Mouse (Mus musculus) urinary bladder, postnatal 10 days (tissue): Measurements from ENCODE around the gene Tcf12.

Source experiments
- DNase-seq: peaks from one replicate; pipeline ENCODE4 v3.0.0; 2022; ENCODE audit warnings: low spot score

Gene Tcf12

GRCm38 (mm10) chr9:71981071-71981470, 130.6 kb downstream of the Tcf12 start:
- DNase-seq, result no peak

- DNase-seq, result no peak
Measured at GRCm38 (mm10) chr9:71980579-71980978, 131.1 kb downstream of the Tcf12 start.

GRCm38 (mm10) chr9:71978886-71979285, 132.8 kb downstream of the Tcf12 start:
- no peak for DNase-seq

GRCm38 (mm10) chr9:71976034-71976433, 135.6 kb downstream of the Tcf12 start:
- DNase-seq, result no peak

DNA sequence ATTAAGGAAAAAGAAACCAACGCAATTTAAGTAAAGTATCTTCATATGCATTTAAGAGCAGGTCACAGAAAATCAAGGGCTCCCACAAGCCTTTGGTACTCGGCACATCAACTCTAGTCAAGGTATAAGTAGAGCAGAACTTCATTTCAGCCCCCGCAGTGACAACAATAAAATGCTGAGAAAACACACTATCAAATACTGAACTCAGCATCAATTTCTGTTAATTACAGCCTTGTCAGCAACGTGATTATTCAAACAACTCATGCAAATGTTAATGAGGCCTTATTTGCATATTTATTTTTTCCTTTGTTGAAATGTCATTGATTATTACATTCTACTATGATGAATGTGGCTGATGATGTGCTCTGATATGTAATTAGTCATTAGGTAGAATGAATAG, 136.5 kb downstream of the Tcf12 start:
- DNase-seq, result no peak

GRCm38 (mm10) chr9:71974541-71974959, 137.1 kb downstream of the Tcf12 start:
- no peak for DNase-seq

GRCm38 (mm10) chr9:71964039-71964438, 147.6 kb downstream of the Tcf12 start:
- no peak for DNase-seq

DNA sequence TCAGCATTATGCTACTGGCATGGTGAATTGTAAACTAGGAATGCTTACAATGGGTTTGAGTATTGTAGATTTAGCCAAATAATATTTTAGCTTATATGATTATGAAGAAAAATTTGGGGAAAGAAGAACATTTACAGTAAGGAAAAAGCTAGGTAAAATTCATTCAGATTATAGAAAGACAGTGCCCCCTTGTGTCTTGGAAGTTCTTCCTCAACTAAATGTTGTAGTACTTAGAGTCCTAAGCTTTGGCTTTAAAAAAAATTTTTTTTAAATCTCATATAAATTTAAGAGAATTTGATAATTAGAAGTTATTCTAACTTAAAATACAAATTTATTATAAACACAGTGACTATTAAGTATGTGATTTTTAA, 151.7 kb downstream of the Tcf12 start:
- no peak for DNase-seq

DNA sequence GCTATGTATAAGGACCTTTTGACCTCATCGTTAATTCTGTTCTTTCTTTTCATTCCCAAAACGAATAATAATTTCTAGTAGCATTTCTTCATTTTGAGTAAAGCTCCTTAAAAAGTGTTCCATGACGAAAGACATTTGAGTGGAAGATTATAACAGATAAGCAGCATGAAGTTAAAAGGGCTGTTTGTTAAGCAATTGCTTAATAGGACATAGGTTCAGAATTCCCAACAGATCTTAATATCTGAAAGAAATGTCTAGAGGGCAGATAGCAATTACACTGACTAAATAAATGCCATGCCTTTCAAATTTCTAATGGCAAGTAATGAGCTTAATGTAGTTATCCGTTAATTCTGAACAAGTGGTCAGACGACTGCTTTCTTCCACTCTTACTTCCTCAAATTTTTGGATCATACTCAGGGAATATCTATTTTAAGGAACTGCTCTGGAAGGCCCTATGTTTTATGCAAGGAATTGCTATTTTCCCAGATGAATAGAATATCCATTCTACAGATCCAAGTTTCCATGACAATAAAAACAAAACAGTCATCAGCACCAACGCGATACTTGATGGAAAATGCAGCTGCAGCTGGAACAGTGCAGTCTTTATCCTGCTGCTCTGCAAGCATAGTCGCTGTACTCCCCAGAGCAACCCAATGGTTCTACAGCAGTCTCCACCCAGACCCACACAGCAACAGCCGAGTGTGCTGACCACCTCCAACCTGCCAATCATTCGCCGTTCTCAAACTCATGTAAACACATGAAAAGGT, 152.2 kb downstream of the Tcf12 start:
- DNase-seq, result no peak

DNA sequence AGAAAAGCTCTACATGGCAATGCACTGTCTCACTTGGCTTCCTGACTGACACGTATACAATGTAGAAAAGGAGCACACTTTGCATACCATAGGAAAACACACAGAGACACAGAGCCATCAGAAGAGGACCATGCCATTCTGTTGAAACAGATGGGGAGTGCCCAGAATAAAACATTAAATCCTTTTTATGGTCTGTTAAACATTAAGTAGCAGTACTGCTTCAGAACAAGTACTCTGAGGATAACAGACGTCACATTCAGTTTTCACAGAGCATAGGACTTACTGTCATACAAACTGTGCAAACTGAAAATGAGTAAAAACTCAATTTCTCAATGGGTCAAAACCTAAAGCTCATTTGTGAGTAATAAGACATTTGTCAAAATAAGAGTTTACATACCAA, 158.5 kb downstream of the Tcf12 start:
- DNase-seq, result no peak

DNA sequence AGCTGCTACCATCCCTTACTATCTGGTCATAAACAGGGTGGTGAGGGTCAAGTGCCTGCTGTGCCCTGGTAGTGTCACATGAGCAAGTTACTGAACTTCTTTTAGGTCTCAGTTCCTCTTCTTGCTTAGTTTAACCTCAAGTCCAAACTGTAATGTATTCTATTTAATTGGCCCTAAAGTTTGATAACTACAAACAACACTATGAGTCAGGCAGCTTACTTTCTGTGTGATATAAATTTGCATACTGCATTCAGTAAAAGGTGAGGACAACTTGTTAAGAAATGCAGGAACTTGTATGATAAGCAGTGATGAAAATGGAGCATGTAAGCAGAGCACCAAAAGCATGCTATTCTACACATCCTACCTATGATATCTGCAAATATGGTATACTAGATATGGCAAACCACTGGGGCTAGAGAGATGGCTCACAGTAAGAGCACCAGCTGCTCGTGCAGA, 159.0 kb downstream of the Tcf12 start:
- DNase-seq, result no peak

GRCm38 (mm10) chr9:71951926-71952325, 159.7 kb downstream of the Tcf12 start:
- DNase-seq, result no peak

GRCm38 (mm10) chr9:71951341-71951740, 160.3 kb downstream of the Tcf12 start:
- no peak for DNase-seq

DNA sequence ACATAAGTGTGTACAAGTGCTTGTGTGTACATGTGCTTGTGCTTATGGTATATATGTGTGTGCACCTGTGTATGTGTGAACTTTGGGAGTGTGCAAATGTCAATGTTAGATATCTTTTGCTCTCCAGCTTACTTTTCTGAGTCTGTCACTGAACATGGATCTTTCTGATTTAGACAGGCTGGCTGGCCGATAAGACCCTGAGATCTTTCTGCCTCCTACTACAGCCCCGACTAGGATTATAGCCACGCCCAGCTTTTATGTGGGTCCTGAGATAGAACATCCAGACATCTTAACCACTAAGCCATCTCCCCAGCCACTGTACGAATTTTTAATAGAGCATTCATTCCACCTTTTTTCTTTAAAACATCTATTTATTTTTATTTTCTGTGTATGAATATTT, 166.9 kb downstream of the Tcf12 start:
- DNase-seq, result no peak

GRCm38 (mm10) chr9:71942424-71942823, 169.2 kb downstream of the Tcf12 start:
- no peak for DNase-seq

DNA sequence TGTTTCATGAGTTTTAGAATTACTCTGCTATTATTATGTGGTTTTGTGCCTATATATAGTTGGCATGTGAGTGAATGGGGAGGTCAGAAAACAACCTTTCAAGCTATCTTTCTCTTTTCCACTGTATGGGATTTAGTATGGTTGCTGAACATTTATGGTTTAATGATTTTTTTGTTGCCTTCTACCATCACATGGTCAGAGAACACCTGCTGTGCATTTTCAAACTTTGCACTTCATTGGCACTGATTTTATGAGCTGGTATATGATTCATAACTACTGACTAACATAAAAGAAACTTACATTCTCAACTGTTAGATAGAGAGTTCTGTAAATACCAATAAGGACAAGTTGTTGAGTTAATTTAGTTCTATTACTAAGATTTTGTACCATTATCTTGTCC, 171.7 kb downstream of the Tcf12 start:
- DNase-seq, result no peak

DNA sequence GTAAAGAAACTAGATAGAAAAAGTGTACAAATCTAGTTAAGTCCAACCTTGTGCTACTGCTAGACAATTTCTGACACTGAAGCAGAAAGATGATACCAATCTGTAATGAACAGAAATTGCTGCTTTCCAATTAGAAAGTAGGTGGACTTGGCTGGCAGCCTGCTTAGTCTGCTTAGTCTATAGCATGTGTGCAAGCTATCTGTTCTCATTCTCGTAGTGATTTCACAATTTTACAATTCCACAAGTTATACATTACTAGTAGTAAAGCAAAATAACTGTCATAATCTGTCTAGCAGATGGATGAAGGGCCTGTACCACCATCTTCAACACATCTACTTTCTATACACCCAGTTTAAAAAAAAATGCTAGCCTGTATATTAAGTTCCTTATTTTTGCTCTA, 175.5 kb downstream of the Tcf12 start:
- DNase-seq, result no peak

GRCm38 (mm10) chr9:71934833-71935232, 176.8 kb downstream of the Tcf12 start:
- DNase-seq, result no peak

DNA sequence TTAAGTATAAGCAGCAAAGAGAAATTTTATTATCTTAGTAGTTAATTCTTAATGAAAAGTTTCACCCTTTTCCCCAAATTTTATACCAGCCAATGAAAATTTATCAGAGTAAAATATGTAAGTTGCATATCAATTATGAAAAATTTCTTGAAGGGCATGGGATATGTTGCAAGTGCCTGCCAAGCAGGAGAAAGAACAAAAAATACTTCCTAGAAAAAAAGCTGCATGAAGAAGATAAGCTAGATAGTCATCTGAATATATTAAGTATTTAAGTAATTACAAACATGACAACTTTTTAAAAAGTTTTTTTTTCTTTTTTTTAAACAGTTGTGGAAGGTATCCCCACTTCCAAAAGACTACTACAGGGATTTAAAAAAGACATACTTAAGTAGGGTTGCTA, 179.7 kb downstream of the Tcf12 start:
- DNase-seq, result no peak

DNA sequence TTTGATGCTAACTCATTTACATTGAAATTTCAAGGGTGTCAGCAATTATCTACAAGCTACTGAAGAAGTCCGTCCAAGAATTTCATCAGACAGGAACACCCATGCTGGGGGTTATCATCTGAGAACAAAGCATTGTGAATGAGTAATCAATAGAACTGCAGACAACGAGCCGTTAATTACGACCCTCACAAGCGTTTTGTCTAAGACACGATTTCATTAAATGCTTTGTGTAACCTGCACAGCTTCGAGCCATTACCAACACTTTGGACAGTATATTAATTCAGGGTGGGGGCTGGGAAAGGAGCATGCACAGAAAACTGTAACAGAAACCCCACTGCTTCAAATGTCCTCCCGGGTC, 180.3 kb downstream of the Tcf12 start:
- no peak for DNase-seq

DNA sequence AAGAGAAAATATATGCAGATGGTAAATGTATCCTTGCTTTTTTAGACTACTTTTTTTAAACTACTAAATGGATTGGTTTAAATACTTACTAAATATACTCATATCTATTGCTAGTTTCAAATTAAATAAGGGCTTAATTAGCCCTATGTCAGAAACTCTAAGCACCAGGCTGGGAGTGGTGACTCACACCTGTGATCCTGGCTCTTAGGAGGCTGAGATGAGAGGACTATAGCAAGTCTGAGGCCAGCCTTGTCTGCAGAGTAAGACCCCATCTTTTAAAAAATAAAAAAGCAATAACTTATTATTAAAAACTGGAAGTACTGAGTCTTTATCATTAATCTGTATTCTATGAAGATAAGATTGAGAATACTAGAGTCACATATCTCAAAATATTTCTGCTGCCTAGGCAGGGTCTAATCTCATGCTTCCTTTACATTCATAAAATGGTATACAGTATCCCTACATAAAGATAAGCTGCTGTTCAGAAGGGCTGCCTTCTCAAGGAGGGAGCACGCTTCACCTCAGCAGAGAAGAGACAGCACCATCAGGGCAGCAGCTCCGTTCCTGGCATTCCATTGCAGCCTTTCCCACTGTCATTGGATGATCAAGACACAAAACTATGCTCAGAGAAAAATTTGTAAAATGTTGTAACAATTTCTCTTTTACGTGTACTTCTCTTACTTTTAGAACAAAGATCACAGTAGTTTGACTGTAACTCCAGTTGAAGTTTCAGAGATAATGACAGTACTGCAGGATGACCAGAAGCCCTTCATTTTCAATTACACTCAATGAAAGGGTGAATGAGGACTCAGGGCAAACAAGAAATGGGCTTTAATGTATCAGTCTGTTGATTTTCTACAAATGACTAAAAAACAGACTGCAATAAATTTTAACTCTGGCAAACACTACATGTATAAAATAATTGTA, 181.0 kb downstream of the Tcf12 start:
- no peak for DNase-seq

- DNase-seq, result no peak
Measured at GRCm38 (mm10) chr9:71916662-71916953, 195.1 kb downstream of the Tcf12 start.

DNA sequence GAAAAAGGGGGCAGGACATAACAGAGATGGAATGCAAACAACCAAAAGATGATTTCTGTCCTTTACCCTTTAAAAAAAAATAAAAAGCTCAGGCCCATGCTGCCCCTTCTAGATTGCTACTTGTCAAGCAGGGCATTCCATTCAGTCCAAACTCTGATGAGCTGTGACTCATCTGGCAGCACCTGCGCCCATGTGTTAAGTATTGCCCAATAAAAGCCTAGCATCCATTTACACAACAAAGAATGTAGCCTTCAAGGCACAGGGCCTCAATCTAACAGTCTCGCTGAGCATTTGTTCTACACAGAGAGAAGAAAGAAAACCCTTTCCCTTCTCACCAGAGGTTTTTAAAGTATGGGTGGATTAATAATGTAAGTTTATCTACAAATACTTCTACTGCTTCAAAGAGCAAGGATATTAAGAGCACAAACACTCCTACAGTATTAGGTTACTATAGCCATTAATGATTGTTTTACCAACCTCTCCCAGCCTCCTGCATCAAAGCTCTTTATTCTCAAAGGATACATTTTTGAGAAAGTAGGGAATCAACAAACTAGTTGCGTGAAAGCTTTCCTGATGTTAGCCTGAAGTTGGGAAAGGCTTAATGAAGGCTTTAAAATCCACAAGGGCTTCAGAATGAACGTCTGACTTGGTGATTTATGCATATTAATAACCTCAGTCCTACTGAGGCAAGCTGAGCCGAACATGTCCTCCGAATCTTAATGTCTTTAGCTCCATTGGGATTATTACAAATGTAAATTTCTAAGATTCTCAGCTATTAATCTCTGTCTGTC, 195.6 kb downstream of the Tcf12 start:
- no peak for DNase-seq
